ENCODE assay signal across 8 mouse cellular contexts in genomic region chr13:52651383-52652252, GRCm38 (mm10).
DNase-seq lines count a peak whose midpoint lies in the region; ATAC-seq and TF ChIP-seq lines count a peak whose summit lies in the region.

No protein-coding gene starts in this region.

- WGBS in forebrain, embryonic 16.5 days = 58% methylated on average over 11 of the region's 12 CpGs

- TF ChIP-seq CTCF in C2C12 (IDR thresholded peaks at IDR 0.05; ENCODE audit: control insufficient read depth, insufficient read depth, insufficient read length) = no peak

- H3K4me2 ChIP-seq in forebrain, embryonic 16.5 days (ENCODE audit: low read length) = no peak overlapping the region

- no peaks in the 10 kb centered on the region for H3K36me3 ChIP-seq in C2C12 (ENCODE audit: control insufficient read depth, insufficient read depth)
- no peaks in the 10 kb centered on the region for H3K36me3 ChIP-seq in forebrain, embryonic 16.5 days (ENCODE audit: control insufficient read depth, insufficient read depth)

- H3K79me2 ChIP-seq in C2C12 (ENCODE audit: control insufficient read depth, insufficient read depth) = no peaks in the 10 kb centered on the region

- DNase-seq in gastrocnemius, adult 18-20 months (ENCODE audit: low spot score) = peak; percentile 77
- no peak for DNase-seq in gastrocnemius, postnatal 25 days
- DNase-seq in brain, adult 2 months (ENCODE audit: low read depth, low spot score) = peak; percentile 75
- peak; percentile 58 to 61 for DNase-seq in kidney, postnatal 36 days
- peak; percentile 32 for DNase-seq in thymus, postnatal 25 days

- peaks cover 5% of the 10 kb centered on the region; the same call in 1 of the 2 replicates for H3K4me1 ChIP-seq in forebrain, embryonic 16.5 days (replicated peaks; ENCODE audit: control insufficient read depth, insufficient read depth, low read length)

- no peak overlapping the region for H3K27ac ChIP-seq in forebrain, embryonic 16.5 days (ENCODE audit: low read length)

- peak; percentile 18; the same call in 1 of the 2 replicates for ATAC-seq in forebrain, embryonic 16.5 days
- ATAC-seq in megakaryocyte progenitor cell, adult 5-6 weeks (replicated peaks; ENCODE audit: poor library complexity) = peak; percentile 74

- no peak overlapping the region for H3K4me3 ChIP-seq in C2C12 (ENCODE audit: insufficient read depth, poor library complexity, severe bottlenecking)
- no peak overlapping the region for H3K4me3 ChIP-seq in forebrain, embryonic 16.5 days (replicated peaks; ENCODE audit: low read length)

- no peak overlapping the region for H3ac ChIP-seq in C2C12 (ENCODE audit: control insufficient read depth, insufficient read length, low read depth)

- H3K9me3 ChIP-seq in forebrain, embryonic 16.5 days (ENCODE audit: control insufficient read depth, low read length) = no peaks in the 10 kb centered on the region

- H3K9ac ChIP-seq in forebrain, embryonic 16.5 days (replicated peaks; ENCODE audit: low read depth, low read length) = no peak overlapping the region

- no peaks in the 10 kb centered on the region for H3K79me3 ChIP-seq in C2C12 (ENCODE audit: low read depth)

- peaks cover 3% of the 10 kb centered on the region for H3K27me3 ChIP-seq in C2C12 (ENCODE audit: control insufficient read depth, insufficient read depth, insufficient read length)
- H3K27me3 ChIP-seq in forebrain, embryonic 16.5 days (replicated peaks; ENCODE audit: control insufficient read depth, insufficient read depth, low read length) = no peaks in the 10 kb centered on the region

TF ChIP-seq in C2C12, 6 proteins besides CTCF, POLR2A, EP300 and RAD21:
- TF ChIP-seq MYOG (IDR thresholded peaks at IDR 0.05; ENCODE audit: control insufficient read depth, extremely low read depth, insufficient read length) = no peak
- peak; percentile 28 for TF ChIP-seq CEBPB (IDR thresholded peaks at IDR 0.05; ENCODE audit: low read depth)
- TF ChIP-seq MYOD1 (IDR thresholded peaks at IDR 0.05; ENCODE audit: control insufficient read depth, insufficient read length, low read depth) = no peak
- TF ChIP-seq FOSL1 (IDR thresholded peaks at IDR 0.05; ENCODE audit: insufficient read depth, low read length, poor library complexity, severe bottlenecking) = peak; percentile 67
- no peak for TF ChIP-seq MAX (IDR thresholded peaks at IDR 0.05)
- no peak for TF ChIP-seq USF1 (IDR thresholded peaks at IDR 0.05; ENCODE audit: low read depth)
